Mouse (Mus musculus) B cell, adult (primary cell): ENCODE results near the gene Thap12. TPM values are rescaled to one million over a fixed set of nuclear protein-coding genes. Genes with fewer than 3 reads are reported as not detected.

ENCODE experiments used
- total RNA-seq: library from RNA; stranded (reverse); gene quantifications from 4 replicates; pipeline ENCODE4 v1.2.4, GENCODE M21; 2023; ENCODE audit not compliant: inconsistent age

Gene Thap12
- total RNA-seq: 40.3 to 48.5 TPM (median 45.0 TPM) in 4 replicates

DNA sequence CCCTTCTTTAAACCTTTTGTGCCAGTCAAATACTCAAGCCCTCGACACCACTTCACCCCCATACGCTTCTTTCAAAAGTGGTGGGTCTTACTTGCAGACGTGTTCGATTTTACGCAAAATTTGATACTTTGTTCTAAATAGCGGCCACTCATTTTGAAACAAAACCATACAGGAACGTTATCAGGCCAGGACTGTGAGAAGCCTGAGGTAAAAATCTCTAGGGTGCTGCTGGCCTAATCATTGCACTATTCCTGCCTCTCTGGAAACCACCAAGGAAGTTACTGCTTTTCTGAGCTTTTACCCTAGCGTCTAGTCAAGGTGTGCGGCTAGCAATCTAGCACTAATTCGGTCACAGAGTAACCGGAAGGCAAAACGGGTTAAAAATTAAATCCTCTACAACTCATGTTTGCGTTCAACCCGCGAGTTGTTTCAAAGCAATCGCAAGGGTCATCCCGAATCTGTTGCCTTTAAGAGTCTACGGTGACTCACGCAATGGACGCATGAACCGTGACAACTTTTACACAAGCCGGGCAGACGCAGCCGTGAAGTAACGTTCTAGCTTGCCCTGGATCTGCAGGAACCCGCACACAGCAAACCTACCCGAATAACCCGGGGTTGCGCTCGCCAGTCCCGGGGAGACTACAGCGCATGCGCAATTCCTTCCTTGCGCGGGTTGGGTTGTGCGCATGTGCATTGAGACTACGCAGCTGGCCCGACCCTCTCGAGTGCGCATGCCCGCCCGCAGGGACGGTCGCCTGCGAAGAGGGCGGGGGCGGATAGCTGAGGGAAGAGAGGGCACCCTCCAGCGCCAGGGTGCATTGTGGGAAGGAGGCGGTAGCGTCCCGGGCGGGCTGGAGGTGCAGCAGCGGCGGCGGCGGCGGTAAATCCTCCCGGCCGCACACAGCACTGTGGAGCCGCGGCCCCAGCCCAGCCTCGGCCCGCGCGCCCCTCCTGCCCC is at the start of gene Thap12:
Gene Thap12 (plus strand): TSS at position 821 of the 958 bp plus-strand sequence.

DNA sequence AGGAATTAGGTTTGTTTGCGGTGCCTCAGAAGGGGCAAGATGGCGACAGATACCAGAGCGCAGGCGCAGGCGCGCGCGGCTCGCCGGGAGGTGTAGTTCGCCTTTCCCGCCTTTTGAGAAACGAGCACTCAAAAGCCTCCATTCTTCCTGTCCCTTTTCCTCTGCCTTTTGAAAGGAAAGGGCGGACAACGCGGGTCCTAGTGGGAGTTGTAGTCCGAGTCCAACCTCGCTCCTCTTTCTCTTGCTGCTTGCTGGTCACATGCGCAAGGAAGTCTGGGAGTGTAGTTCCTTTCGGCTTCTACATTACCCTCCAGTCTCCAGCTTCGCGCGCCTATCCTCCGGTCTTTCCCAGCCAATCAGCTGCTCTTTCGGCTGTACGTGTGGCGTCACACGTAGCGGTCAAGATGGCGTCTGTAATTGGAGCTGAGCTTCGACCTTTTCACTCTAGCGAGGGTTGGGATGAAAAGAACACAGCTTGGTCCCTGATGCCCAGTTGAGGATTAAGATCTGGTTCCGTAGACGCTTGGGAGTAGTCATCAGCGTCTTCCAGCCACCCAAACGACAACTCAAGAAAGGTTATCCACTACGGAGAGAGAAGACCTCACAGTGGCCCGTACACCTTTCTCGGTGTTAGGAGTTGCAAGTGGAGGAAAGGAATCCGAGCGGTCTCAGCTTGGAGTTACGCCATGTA is 46.2 kb upstream of the Thap12 start, which contains the start of gene Emsy:
Gene Emsy (minus strand): TSS at position 253 of the 691 bp plus-strand sequence.

Other genes with a start within 250 kb of the Thap12 start
- 1.7 to 2.6 TPM (median 2.1 TPM) in 4 replicates for gene Lrrc32, start 213.8 kb upstream of the Thap12 start, total RNA-seq
- 62.4 to 69.5 TPM (median 67.6 TPM) in 4 replicates for gene Emsy, start 46.3 kb upstream of the Thap12 start, total RNA-seq
- gene Wnt11, start 132.0 kb downstream of the Thap12 start, total RNA-seq: 0.36 to 0.48 TPM in 2 of 4 replicates, not detected in the others